Mouse (Mus musculus): ENCODE measurements around the gene Acly.

- TF ChIP-seq CTCF (IDR thresholded peaks at IDR 0.05; ENCODE audit: extremely low read depth, insufficient read depth, insufficient read length, insufficient replicate concordance) (no peak), POLR2A (IDR thresholded peaks at IDR 0.05; ENCODE audit: low read depth, low read length) (no peak)
Measured at GRCm38 (mm10) chr11:100552842-100553241, 25.0 kb upstream of the Acly start.
